Mouse (Mus musculus): ENCODE data around the gene Alpk3. TPM values are rescaled to one million over a fixed set of nuclear protein-coding genes. Genes with fewer than 3 reads are reported as not detected.

Alpk3 gene
- polyA plus RNA-seq, 1 experiment from 2014 or later = 0.55 TPM

DNA sequence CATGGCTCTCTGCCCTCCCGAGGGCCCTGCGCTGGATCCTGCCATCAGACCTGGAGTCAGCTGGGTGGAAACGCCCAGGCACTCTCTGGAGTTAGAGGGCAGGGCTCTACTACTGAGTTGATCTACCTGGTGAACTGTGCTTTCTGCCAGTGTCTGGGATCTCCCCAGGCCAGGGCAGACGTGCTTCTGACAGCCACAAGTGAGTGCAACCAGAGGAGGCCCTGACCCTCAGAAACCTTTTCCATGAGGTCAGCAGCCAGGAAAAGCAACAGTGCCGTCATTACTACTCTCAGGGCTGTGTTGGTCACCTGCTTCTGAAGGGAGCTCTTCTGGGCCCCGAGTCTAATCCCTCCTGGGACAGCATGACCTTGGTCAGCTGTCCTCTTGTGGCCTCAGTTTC, 19.6 kb downstream of the Alpk3 start:
- Histone ChIP-seq H3K9me3 (ENCODE audit: control insufficient read depth, low read depth, low read length) (no peaks in the 10 kb centered on the region), H3K4me3 (ENCODE audit: low read depth, low read length) (no peak overlapping the region)
- WGBS = 76% methylated on average over 6 of the region's 6 CpGs

DNA sequence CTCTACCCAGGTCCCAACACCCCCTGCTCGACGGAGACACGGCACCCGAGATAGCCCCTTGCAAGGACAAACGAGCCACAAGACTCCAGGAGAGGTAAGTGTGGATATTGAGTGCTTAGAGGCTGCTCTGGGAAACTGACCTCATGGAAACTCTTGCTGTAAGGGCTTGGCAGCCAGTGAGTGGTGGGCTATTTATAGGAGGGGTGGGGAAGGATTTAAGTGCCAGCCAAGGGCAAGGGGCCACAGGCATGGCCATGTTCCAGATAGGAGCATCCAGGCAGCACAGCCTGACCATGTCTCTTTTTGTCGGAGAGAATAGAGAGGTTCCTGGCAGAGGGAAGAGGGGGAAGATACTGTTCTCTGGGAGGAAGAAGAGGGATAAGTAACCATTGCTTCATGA, 21.3 kb downstream of the Alpk3 start:
- H3K36me3 ChIP-seq (ENCODE audit: control insufficient read depth, insufficient read depth, low read length) = no peaks in the 10 kb centered on the region
- H3K9me3 ChIP-seq (ENCODE audit: control insufficient read depth, low read depth, low read length) = no peaks in the 10 kb centered on the region
- no peak overlapping the region for H3K9ac ChIP-seq (replicated peaks; ENCODE audit: low read depth, low read length)
- H3K4me2 ChIP-seq (replicated peaks; ENCODE audit: low read depth, low read length) = no peak overlapping the region
- H3K4me3 ChIP-seq (ENCODE audit: low read depth, low read length) = no peak overlapping the region
- 76% methylated on average over 6 of the region's 6 CpGs for WGBS
- H3K27ac ChIP-seq (ENCODE audit: low read length) = no peak overlapping the region
- peaks cover 21% of the 10 kb centered on the region; the same call in 1 of the 2 replicates for H3K4me1 ChIP-seq (ENCODE audit: control insufficient read depth, insufficient read depth, low read length)
- ATAC-seq (ENCODE audit: insufficient number of reproducible peaks, insufficient read depth, low FRiP score, low read depth) = no peak
- H3K27me3 ChIP-seq (ENCODE audit: control insufficient read depth, insufficient read depth, low read length) = no peaks in the 10 kb centered on the region

More for the DNA sequence above, 19.6 kb downstream of the Alpk3 start:
- H3K9ac ChIP-seq (replicated peaks; ENCODE audit: low read depth, low read length) = no peak overlapping the region
- peaks cover 21% of the 10 kb centered on the region; the same call in 1 of the 2 replicates for H3K4me1 ChIP-seq (ENCODE audit: control insufficient read depth, insufficient read depth, low read length)
- no peak for ATAC-seq (ENCODE audit: insufficient number of reproducible peaks, insufficient read depth, low FRiP score, low read depth)
- no peak overlapping the region for H3K4me2 ChIP-seq (replicated peaks; ENCODE audit: low read depth, low read length)
- H3K36me3 ChIP-seq (ENCODE audit: control insufficient read depth, insufficient read depth, low read length) = no peaks in the 10 kb centered on the region
- no peak overlapping the region for H3K27ac ChIP-seq (ENCODE audit: low read length)
- no peaks in the 10 kb centered on the region for H3K27me3 ChIP-seq (ENCODE audit: control insufficient read depth, insufficient read depth, low read length)

DNA sequence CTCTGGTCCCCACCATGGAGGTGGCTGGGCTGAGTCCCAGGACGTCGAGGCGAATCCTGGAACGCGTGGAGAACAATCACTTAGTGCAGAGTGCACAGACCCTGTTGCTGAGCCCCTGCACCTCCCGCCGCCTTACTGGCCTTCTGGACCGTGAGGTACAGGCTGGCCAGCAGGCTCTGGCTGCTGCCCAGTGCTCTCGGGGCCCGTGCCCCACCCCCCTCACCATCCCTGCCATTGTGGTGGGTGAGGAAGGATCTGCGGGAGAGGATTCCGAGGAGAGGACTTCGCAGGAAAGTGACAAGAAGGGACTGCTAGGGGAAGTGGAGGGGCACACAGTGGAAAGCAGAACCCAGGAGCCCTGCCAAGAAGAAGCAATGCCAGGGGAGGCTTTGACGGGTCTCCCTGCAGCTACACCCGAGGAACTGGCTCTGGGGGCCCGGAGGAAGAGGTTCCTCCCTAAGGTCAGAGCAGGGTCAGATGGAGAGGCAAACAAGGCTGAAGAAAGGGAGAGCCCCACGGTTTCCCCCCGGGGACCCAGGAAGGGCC, 36.1 kb downstream of the Alpk3 start:
- no peaks in the 10 kb centered on the region for H3K27me3 ChIP-seq (ENCODE audit: control insufficient read depth, insufficient read depth, low read length)
- H3K27ac ChIP-seq (ENCODE audit: low read length) = peak overlapping the region; percentile 44; the same call in 1 of the 2 replicates
- no peak overlapping the region for H3K4me3 ChIP-seq (ENCODE audit: low read depth, low read length)
- H3K9ac ChIP-seq (replicated peaks; ENCODE audit: low read depth, low read length) = no peak overlapping the region
- no peaks in the 10 kb centered on the region for H3K36me3 ChIP-seq (ENCODE audit: control insufficient read depth, insufficient read depth, low read length)
- H3K9me3 ChIP-seq (ENCODE audit: control insufficient read depth, low read depth, low read length) = no peaks in the 10 kb centered on the region
- no peak for ATAC-seq (ENCODE audit: insufficient number of reproducible peaks, insufficient read depth, low FRiP score, low read depth)
- no peak overlapping the region for H3K4me2 ChIP-seq (replicated peaks; ENCODE audit: low read depth, low read length)
- H3K4me1 ChIP-seq (ENCODE audit: control insufficient read depth, insufficient read depth, low read length) = peaks cover 7% of the 10 kb centered on the region; the same call in 1 of the 2 replicates
- WGBS = 46% methylated on average over 18 of the region's 18 CpGs

DNA sequence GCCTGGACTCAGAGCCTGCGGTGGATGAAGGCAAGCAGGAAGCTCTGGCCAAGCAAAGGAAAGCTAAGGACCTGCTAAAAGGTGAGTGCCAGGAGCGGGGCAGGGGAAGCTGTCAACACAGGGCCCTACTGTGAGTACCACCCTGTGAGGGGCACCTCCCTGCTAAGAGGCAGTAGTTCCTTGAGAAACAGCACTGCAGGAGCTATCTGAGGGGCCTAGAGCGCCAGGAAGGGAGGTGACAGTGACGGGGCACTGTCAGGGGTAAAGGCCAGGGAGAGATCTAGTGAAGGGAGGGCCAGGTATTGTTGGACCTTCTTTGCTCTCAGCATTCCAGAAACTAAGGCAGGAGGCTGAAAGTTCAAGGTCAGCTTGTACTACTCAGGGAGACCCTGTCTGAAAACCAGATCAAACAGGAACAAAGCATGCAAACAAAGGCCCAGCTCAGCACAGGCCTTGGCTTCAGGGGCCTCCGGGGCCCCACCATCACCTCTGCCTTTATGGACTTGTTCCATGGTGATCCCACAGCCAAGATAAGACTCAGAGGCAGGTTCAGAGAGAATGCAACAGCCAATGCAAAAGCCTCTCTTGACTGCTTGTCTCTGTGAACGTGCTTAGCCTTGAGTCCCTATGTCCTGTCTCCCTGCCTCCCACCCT, 36.8 kb downstream of the Alpk3 start:
- H3K27ac ChIP-seq (ENCODE audit: low read length) = peak overlapping the region; percentile 44; the same call in 1 of the 2 replicates
- H3K4me1 ChIP-seq (ENCODE audit: control insufficient read depth, insufficient read depth, low read length) = peaks cover 7% of the 10 kb centered on the region; the same call in 1 of the 2 replicates
- WGBS = 73% methylated on average over 6 of the region's 6 CpGs
- no peaks in the 10 kb centered on the region for H3K9me3 ChIP-seq (ENCODE audit: control insufficient read depth, low read depth, low read length)
- H3K36me3 ChIP-seq (ENCODE audit: control insufficient read depth, insufficient read depth, low read length) = no peaks in the 10 kb centered on the region
- no peaks in the 10 kb centered on the region for H3K27me3 ChIP-seq (ENCODE audit: control insufficient read depth, insufficient read depth, low read length)
- ATAC-seq (ENCODE audit: insufficient number of reproducible peaks, insufficient read depth, low FRiP score, low read depth) = peak; percentile 72
- H3K9ac ChIP-seq (replicated peaks; ENCODE audit: low read depth, low read length) = no peak overlapping the region
- no peak overlapping the region for H3K4me3 ChIP-seq (ENCODE audit: low read depth, low read length)
- no peak overlapping the region for H3K4me2 ChIP-seq (replicated peaks; ENCODE audit: low read depth, low read length)

DNA sequence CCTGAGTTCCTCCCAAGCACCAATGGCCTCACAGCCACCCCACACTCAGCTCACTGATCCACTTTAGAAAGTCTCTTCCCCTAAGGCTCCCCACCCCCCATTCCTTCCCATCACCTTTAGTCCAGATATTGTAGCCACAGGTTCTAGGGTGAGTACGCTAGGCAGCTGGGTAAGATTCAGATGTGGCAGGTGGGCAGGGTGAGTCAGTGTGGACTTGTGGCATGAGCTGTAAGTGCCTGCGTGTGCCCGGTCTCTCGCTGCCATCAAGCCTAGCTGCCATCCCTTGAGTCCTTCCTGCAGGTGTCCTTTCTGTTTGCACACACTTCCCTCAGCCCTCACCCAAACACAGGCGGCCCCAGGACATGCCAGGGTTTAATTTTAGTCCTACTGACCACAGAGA, 42.9 kb downstream of the Alpk3 start:
- no peaks in the 10 kb centered on the region for H3K9me3 ChIP-seq (ENCODE audit: control insufficient read depth, low read depth, low read length)
- no peak for ATAC-seq (ENCODE audit: insufficient number of reproducible peaks, insufficient read depth, low FRiP score, low read depth)
- H3K9ac ChIP-seq (replicated peaks; ENCODE audit: low read depth, low read length) = no peak overlapping the region
- no peaks in the 10 kb centered on the region for H3K27me3 ChIP-seq (ENCODE audit: control insufficient read depth, insufficient read depth, low read length)
- 75% methylated on average over 5 of the region's 5 CpGs for WGBS
- no peak overlapping the region for H3K27ac ChIP-seq (ENCODE audit: low read length)
- H3K4me2 ChIP-seq (replicated peaks; ENCODE audit: low read depth, low read length) = no peak overlapping the region
- no peaks in the 10 kb centered on the region for H3K4me1 ChIP-seq (ENCODE audit: control insufficient read depth, insufficient read depth, low read length)
- no peaks in the 10 kb centered on the region for H3K36me3 ChIP-seq (ENCODE audit: control insufficient read depth, insufficient read depth, low read length)
- H3K4me3 ChIP-seq (ENCODE audit: low read depth, low read length) = no peak overlapping the region

DNA sequence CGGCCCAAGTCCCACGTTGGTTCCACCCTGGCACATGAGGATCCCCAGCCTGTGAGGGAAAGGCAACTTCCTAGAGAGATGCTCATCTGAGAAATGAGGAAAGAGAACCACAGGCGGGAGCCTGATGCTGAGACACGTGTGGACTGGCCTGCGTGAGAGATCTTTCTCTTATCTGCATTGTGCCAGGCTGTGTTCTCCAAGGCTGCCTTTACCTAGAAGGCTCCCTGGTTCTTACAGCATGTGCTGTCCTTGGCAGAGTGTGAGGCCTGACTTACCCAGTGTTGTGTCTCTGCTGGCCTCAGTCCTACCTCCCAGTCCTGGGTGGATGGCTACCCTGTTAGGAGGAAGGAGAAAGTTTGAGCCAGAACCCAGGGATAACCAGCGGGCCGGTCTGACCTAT, 45.5 kb downstream of the Alpk3 start:
- Histone ChIP-seq H3K4me2 (replicated peaks; ENCODE audit: low read depth, low read length) (no peak overlapping the region), H3K9me3 (ENCODE audit: control insufficient read depth, low read depth, low read length) (no peaks in the 10 kb centered on the region), H3K4me1 (ENCODE audit: control insufficient read depth, insufficient read depth, low read length) (no peaks in the 10 kb centered on the region), H3K27ac (ENCODE audit: low read length) (no peak overlapping the region), H3K4me3 (ENCODE audit: low read depth, low read length) (no peak overlapping the region), H3K36me3 (ENCODE audit: control insufficient read depth, insufficient read depth, low read length) (no peaks in the 10 kb centered on the region), H3K9ac (replicated peaks; ENCODE audit: low read depth, low read length) (no peak overlapping the region), H3K27me3 (ENCODE audit: control insufficient read depth, insufficient read depth, low read length) (no peaks in the 10 kb centered on the region)
- ATAC-seq (ENCODE audit: insufficient number of reproducible peaks, insufficient read depth, low FRiP score, low read depth) = no peak
- 92% methylated on average over 7 of the region's 7 CpGs for WGBS

DNA sequence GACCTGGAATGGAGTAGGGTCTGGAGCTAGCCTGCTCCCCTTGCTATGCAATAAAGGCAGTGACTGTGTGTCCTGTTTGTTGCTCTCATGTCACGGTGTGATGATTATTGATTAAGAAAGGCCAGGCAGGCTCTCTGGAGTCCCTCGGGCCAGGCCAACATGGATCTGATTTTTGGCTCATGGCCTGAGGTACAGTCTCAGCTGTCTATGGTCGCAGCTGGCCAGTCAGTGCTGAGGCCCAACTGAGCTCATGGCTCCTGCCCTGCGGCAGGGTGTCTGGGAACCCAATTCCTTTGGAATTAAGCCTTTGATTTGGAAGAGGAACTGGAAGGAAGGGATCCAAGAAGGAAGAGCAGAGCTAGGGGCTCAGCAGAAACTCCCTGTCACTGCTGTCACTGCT, 48.1 kb downstream of the Alpk3 start:
- Histone ChIP-seq H3K4me1 (ENCODE audit: control insufficient read depth, insufficient read depth, low read length) (no peaks in the 10 kb centered on the region), H3K9ac (replicated peaks; ENCODE audit: low read depth, low read length) (no peak overlapping the region), H3K36me3 (ENCODE audit: control insufficient read depth, insufficient read depth, low read length) (no peaks in the 10 kb centered on the region), H3K27me3 (ENCODE audit: control insufficient read depth, insufficient read depth, low read length) (no peaks in the 10 kb centered on the region), H3K9me3 (ENCODE audit: control insufficient read depth, low read depth, low read length) (no peaks in the 10 kb centered on the region), H3K27ac (ENCODE audit: low read length) (no peak overlapping the region), H3K4me2 (replicated peaks; ENCODE audit: low read depth, low read length) (no peak overlapping the region), H3K4me3 (ENCODE audit: low read depth, low read length) (no peak overlapping the region)
- no peak for ATAC-seq (ENCODE audit: insufficient number of reproducible peaks, insufficient read depth, low FRiP score, low read depth)
- 59% methylated on average over 4 of the region's 4 CpGs for WGBS

DNA sequence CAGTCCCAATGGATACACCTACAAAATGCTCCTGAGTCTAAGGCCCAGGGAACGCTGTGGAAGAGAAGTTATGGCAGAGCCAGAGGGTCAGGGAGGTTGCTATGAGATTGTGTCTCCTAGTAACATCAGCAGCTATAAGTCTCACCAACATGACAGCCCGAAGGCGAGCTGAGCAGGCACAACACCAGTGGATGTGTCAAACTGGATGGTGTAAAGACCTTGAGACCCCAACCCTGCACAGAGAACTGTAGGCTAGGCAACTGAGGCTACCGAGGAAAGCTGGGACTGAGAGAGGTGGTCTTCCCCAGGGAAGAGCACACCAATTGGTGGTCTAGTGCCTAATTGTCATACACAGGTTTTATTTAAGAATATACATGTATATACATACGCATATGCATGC, 50.8 kb downstream of the Alpk3 start:
- Histone ChIP-seq H3K9me3 (ENCODE audit: control insufficient read depth, low read depth, low read length) (no peaks in the 10 kb centered on the region), H3K9ac (replicated peaks; ENCODE audit: low read depth, low read length) (no peak overlapping the region), H3K4me3 (ENCODE audit: low read depth, low read length) (no peak overlapping the region), H3K27ac (ENCODE audit: low read length) (no peak overlapping the region), H3K4me2 (replicated peaks; ENCODE audit: low read depth, low read length) (no peak overlapping the region), H3K36me3 (ENCODE audit: control insufficient read depth, insufficient read depth, low read length) (no peaks in the 10 kb centered on the region), H3K4me1 (ENCODE audit: control insufficient read depth, insufficient read depth, low read length) (no peaks in the 10 kb centered on the region), H3K27me3 (ENCODE audit: control insufficient read depth, insufficient read depth, low read length) (no peaks in the 10 kb centered on the region)
- 87% methylated on average over 5 of the region's 5 CpGs for WGBS
- no peak for ATAC-seq (ENCODE audit: insufficient number of reproducible peaks, insufficient read depth, low FRiP score, low read depth)
